Mouse (Mus musculus) c-Kit-positive CD71-positive TER-119-negative erythroid progenitor cells, embryonic 14.5 days (primary cell): ENCODE data around the gene Ube2g1.
"Not testable (repeated sequence)": the region's sequence is repeated elsewhere in the genome, so short reads cannot be mapped to it uniquely, and the experiment has no call there.

Experiments
- DNase-seq: peaks from one replicate; pipeline ENCODE4 v3.0.0-alpha.2; 2013; ENCODE audit warnings: low read depth

The Ube2g1 gene

GRCm38 (mm10) chr11:72692353-72692752, 85.3 kb downstream of the Ube2g1 start:
- DNase-seq: no peak

GRCm38 (mm10) chr11:72695025-72695424, 87.9 kb downstream of the Ube2g1 start:
- DNase-seq: no peak

DNA sequence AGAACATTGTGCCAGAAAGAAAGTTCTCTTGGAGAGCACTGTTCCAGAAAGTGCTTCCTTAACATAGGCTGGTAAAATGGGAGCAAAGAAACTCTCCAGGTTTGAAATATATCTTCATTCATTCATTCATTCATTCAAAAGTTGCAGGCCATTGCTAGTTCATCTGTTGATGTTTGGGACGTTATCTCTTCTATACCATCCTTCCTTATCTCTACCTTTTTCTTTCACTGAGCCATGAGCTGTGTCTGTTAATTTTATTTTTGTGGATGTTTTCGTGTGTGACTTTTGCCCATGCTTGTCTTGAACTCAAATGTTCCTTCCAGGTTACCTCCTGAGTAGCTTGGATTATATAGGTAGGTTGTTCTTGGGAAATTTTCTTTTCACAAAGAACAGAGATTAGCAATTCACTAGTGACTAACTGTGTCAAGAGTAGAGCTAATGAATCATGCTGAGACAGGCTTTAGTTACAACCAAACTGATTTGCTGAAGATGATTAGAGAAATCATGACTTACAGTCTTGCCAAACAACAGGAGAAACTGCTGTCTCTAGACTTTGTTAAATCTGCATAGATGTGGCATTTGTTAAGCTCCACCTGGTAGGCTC, 89.4 kb downstream of the Ube2g1 start:
- DNase-seq: no peak

DNA sequence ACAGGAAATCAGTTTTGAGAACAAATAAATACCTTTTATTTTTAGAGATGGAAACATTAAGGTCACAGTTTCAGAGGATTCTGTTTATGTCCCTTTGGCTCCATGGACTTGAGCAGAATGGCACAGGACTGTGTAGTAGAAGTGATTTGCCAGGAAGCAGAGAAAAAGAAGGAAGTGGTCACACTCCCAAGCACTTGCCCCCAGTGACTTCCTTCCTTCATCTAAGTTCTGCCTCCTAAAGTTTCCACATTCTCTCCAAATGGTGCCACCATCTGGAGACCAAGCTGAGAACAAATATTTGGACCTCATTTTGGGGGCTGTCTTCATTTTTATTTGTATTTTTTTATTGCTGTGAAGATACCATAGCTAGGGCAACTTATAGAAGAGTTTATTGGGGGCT, 90.2 kb downstream of the Ube2g1 start:
- no peak for DNase-seq

- not testable (repeated sequence) for DNase-seq
Observed at GRCm38 (mm10) chr11:72705111-72705510, 98.0 kb downstream of the Ube2g1 start.

DNA sequence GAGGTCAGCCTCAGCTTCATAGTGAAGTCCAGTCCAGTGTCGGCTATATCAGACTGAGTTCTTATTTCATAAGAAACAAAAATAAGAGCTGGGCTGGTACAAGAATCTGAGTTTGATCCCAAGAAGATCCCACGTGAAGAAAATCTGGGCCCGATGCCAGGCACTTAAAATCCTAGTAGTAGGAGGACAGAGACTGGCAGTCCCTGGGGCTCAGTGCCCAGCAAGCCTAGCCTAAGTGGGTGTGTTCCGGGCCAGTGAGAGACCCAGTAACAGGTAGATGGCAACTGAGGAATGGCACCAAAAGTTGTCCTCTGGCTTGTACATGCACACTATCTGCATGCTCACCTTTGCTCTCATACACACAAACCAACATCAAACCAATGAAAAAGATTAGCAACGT, 105.6 kb downstream of the Ube2g1 start:
- DNase-seq: no peak

DNA sequence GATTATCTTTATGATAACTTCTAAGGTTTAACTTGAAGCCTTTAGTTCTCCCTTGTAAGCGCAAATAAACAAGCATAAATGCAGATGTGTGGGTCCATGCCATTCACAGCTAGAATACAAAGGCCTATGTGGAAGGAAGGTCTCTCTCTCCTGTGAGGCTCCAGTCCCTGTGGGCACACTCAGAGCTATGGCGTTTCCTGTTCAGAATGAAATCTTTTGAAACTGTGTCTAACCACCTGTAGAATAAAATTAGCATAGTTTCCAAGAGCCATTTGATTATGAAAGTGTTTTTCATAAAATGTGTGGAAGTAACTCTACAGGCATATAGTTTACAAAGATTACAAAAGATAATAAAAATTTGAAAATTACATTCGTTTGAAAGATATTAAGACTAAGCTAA, 111.1 kb downstream of the Ube2g1 start:
- DNase-seq: no peak

DNA sequence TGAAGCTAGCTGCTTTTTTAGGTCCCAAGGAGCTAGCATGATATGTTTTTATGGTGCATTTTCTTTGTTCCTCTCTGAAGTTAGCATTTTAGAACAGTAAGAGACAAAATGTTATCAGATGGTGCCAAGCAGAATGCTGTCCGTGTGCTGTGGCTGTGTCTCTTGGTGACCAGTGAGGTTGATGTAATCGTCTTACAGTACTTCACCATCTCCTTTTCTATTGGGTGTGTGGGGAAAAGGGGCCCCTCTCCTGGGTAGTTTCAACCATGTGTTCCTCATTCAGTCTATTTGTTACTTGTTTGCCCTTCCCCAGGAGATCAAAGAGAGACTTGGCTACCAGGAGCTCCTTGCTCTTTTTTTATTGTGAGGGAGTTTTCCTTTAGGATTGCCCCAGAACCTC, 116.1 kb downstream of the Ube2g1 start:
- DNase-seq: no peak

DNA sequence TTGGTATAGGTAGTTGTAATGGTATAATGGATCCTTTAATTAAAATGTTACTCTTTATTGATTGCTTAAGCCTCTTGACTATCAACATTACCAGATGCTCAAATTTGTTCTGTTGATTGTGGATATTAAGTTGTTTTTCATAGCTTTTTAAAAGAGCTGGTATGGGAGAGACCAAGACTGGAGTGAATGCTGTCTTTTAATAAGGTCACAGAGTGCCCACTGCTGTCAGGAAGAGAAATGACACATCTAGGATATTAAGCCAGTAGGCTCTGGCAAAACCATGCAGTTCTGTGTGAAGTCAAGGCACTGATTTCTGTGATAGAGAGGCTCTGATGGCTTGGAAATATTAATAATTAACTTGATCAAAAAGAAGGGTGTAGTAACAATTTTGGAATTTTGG, 116.8 kb downstream of the Ube2g1 start:
- DNase-seq: peak; percentile 27

DNA sequence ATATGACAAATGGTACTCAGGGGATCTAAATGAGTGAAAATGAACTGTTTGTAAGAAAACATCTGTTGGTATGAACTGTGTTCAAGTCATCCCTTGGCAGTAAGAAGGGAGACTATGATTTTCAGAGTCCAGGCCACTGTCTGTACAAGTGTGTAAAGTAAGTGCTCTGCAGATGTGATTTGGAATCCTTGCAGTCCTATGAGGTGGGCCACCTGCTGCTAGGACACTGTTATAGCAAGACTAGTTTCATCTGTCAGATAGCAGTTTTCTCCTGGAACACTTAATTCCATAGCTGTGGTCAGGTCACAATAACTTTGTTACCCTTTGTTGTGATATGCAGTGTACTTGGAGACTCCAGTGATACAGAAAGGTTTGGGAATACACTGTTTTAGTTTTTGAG, 118.9 kb downstream of the Ube2g1 start:
- DNase-seq: peak; percentile 9

- DNase-seq: no peak
Observed at GRCm38 (mm10) chr11:72733736-72734135, 126.7 kb downstream of the Ube2g1 start.

GRCm38 (mm10) chr11:72734840-72735518, 127.9 kb downstream of the Ube2g1 start:
- DNase-seq: no peak

GRCm38 (mm10) chr11:72735519-72735860, 128.4 kb downstream of the Ube2g1 start:
- no peak for DNase-seq
